Mouse (Mus musculus): ENCODE measurements around the gene Ints3.
A peak's percentile ranks its signal among the peaks of the same experiment; 100 is the strongest.

Gene Ints3

GRCm38 (mm10) chr3:90443977-90444376 is 10.6 kb upstream of the Ints3 start:
- no peak for DNase-seq

- DNase-seq, result no peak
Measured at GRCm38 (mm10) chr3:90440756-90441155, 7.3 kb upstream of the Ints3 start.

- DNase-seq, result no peak
Measured at GRCm38 (mm10) chr3:90437131-90437530, 3.7 kb upstream of the Ints3 start.

DNA sequence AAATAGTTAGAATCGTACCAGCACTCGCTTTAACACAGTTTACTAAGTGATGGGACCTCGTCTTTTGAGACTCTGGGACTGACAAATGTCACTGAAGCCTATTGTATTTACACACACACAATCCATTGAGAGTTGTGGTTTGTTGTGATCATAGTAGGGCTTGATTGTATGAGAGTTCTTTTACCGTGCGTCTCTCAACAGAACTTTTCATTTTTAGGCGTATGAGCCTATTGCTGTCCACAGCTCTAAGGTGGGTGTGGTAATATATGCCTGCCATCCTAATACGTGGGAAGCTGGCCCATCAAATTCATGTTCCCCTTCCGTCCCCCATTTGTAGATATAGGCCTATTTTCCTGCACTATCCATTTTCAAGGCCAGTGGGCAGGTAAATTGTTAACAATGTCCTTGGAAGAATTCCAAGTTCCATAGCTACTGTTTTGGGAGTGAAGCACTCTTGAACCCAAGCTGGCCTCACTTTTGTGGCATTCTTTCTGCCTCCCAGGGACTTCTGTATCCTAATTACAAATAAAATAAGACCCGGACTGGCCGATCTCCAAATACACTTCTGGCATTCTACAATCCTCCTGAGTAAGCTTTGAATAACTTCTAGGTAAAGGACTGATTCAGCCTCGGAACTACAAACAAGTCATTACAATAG is 780 bp upstream of the Ints3 start:
- DNase-seq, result peak; percentile 33

DNA sequence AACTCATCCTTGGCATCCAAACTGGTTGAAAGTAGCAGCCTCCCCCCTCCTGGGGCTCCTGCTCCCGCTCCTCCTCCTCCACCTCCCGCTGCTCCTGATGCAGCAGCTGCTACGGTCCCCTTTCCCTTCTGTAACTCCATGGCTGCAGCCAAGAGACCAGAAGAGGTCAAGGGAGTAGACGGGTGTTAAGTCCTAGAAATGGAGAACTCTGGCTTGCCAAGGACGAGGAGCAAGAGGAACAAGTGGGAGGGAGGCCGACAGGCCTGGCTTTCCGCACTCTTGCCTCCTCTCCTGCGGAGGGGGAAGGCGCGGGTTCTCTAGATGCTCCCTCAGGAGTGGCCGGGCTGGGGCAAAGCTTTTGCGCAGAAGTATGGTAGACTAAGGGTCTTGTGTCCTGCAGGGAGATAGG is 607 bp downstream of the Ints3 start:
- peak; percentile 63 for DNase-seq

- no peak for DNase-seq
Measured at GRCm38 (mm10) chr3:90432348-90432747, 1.1 kb downstream of the Ints3 start.

DNA sequence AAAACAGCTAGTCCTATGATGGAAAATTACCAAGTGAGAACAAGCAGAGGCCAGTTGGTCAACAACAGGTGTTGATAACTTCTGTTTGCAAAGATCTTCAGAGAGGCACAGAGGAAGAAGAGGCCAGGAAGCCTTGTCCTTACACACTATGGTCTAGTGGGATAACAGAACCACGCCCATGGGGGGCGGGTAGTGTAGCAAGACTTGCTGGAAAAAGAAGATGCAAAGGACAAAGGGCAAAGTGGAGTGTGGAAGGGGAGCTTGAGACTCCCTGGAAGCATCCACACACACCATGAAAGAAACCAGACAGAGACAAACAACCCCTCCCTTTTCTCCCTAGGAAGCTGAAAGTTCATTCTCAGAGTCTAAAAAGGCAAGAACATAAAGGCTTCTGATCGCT is 3.8 kb downstream of the Ints3 start:
- DNase-seq, result peak; percentile 44

DNA sequence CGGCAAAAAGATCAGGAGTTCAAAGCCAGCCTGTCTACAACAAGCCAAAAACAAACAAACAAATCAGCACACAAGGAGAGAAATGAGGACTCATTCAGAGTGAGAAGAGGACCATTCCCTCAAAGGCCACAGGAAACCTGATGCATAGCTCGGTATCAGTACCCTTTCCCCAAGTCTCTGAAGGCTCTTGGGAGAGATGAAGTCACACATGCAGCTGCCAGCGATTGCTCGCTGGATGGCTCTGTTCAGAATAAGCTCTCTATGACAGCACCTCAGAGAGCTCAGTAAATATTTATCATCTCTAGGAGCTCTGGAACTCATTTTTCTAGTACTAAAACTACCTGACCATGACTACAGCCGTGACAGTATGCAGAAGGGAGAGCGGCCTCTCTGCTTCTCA is 5.2 kb downstream of the Ints3 start:
- DNase-seq, result no peak

- no peak for DNase-seq
Measured at GRCm38 (mm10) chr3:90427574-90427973, 5.8 kb downstream of the Ints3 start.

- no peak for DNase-seq
Measured at GRCm38 (mm10) chr3:90425499-90425898, 7.9 kb downstream of the Ints3 start.

DNA sequence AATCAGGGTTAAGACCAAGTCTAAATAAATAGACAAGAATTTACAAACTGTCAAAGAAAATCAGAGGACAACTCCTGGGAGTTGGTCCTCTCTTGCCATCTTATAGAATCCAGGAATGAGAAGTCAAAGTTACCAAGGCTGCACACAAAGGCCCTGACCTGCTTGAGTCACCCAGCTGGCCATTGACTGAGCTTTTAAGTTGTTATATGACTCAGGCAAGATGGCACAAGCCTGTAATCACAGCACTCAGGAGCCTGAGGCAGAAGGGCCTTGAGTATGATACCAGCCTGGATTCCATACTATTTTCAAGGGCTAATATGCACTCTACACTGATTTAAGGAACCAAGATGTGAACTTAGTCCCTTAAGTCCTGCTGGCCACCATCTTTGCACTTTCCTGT is 9.9 kb downstream of the Ints3 start:
- no peak for DNase-seq

DNA sequence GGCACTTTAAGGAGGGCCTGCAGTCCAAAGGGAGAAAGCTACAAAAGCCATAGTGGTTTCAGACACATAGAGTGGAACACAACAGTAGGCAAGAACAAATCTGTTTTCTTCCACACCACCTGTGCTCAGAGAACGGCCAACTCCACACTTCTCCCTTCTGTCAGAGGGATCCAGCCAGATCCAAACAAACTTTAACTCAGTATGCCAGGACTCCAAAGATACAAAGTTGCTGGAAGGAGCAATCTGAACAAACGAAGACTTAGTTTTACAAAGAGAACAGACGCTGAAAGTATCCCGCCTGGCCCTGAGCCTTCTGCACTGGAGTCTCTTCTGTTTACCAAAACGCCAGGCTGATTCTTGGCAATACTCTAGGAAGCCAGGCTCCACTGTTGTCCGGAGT is 12.7 kb downstream of the Ints3 start:
- no peak for DNase-seq

- DNase-seq, result no peak
Measured at GRCm38 (mm10) chr3:90413011-90413396, 20.4 kb downstream of the Ints3 start.

DNA sequence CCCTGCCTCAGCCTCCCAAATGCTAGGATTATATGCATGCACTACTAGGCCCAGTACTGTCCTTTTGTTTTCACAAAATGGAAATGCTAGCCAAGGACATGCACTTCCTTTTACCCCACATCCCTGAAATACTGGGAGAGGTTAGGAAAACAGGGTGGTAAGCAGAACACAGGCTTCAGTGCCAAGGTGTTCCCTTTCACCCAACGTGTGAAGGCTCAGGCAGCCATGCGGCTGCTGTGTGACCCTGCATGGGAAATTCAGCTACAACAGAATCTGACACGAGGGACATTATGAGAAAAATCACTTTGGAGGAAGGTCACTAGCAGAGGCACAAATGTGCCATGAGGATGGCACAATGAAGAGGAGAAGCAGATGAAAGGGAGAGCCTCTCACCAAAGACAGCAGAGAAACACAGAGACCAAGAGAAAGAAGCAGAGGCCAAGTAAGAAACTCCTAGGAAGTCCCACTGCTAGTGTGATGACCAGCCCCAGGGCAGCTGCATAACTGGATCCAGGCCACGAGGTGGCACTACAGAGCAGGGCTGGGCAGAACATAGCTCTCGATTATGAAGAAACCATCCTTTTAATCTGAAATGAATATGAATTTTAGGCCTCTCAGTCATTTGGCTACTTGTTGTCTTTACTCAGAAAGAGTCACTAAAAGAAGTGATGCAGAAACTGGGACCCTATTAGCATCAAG is 21.0 kb downstream of the Ints3 start:
- DNase-seq, result peak; percentile 87

GRCm38 (mm10) chr3:90408721-90409120 is 24.7 kb downstream of the Ints3 start:
- DNase-seq, result no peak

DNA sequence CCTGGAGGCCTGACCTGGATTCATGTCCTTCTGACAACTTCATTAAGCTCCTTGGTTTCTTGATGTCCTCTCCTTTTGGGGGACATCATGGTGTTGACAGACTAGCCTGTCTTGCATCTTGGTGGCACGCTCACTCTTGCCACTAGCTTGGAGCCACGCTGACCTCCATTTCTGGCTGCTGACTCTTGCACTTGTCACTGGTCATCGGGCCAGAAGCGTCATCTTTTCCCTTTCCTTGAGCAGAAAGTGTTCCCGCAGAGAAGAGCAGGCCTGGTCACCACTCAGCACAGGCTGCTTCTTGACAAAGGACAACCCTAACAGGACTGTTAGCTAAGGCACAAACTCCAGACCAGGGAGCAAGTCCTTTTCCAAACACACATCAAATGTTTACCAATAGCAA is 27.0 kb downstream of the Ints3 start:
- no peak for DNase-seq

- DNase-seq, result no peak
Measured at GRCm38 (mm10) chr3:90404609-90405008, 28.8 kb downstream of the Ints3 start.

DNA sequence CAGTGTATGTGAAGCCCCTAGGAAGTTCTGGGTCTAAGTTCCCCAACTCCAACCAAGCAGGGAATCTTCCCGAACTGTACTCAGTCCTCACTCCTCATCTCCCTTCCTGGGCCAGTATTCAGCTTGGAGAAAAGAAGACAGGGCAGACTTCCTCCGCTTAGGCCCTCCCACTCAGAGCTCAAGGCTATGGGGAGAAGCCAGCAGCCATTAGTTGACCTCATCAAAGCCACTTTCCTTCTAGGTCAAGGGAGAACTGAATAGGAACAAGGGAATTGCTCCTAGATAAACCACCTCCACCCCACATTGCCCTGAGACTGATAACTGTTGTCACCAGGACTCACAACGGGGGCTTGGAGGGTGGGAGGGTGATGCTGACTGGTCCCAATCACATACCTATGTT is 29.3 kb downstream of the Ints3 start:
- no peak for DNase-seq

DNA sequence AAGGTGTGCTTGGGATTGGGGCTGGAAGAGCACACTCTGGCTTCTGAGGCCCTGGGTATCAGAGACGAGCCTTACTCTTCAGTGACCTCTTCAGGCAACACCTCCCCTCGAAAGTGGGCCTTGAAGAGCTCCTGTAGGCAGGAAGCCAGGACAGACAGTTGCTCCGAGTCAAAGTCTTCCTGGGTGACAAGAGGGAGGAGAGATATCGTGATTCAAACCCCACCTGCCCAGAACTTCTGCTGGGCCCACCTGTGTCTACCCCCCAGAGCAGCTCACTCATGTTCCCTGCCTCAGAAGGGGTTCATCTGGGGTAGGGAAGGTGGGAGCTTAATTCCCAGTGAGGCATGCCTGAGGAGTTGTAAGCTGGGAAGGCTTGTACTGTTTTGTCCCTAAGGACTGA is 32.4 kb downstream of the Ints3 start:
- DNase-seq, result no peak

DNA sequence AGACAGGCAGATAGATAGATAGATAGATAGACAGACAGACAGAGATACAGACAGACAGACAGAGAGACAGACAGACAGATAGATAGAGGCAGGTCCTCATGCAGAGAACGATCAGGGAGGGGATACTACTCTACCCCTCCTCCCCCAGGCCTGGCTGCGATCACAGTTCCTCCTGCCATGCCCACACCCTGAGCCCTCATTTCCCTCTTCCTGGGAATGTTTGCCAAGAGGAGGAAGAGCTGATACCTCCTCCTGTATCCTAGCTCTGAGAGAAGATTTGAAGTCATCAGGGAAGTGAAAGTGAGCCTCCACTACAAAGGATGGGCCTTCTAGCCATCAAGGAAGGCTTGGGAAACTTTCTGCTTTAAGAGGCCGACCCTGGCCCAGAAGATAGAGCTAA is 37.8 kb downstream of the Ints3 start:
- DNase-seq, result no peak

DNA sequence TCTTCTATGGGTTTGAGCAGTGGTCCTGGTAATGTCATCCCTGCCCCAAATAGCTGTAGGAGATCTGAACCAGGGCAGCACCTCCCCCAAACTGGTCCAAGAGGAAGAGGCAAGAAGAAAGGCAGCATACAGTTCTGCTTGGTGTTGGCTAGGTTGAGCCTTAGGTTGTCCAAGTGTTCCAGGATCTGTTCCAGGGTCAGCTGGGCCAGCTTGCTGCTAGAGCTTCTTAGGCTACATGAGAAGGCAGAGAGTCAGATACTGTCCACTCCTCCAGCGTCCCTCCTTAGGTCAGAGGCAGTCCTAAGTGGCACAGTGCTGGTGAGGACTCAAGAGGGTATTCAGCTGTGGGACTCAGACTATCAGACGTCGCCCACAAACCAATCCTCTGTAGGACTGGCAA is 40.8 kb downstream of the Ints3 start:
- no peak for DNase-seq

GRCm38 (mm10) chr3:90391941-90392340 is 41.5 kb downstream of the Ints3 start:
- DNase-seq, result no peak

- DNase-seq, result no peak
Measured at GRCm38 (mm10) chr3:90391004-90391403, 42.4 kb downstream of the Ints3 start.

DNA sequence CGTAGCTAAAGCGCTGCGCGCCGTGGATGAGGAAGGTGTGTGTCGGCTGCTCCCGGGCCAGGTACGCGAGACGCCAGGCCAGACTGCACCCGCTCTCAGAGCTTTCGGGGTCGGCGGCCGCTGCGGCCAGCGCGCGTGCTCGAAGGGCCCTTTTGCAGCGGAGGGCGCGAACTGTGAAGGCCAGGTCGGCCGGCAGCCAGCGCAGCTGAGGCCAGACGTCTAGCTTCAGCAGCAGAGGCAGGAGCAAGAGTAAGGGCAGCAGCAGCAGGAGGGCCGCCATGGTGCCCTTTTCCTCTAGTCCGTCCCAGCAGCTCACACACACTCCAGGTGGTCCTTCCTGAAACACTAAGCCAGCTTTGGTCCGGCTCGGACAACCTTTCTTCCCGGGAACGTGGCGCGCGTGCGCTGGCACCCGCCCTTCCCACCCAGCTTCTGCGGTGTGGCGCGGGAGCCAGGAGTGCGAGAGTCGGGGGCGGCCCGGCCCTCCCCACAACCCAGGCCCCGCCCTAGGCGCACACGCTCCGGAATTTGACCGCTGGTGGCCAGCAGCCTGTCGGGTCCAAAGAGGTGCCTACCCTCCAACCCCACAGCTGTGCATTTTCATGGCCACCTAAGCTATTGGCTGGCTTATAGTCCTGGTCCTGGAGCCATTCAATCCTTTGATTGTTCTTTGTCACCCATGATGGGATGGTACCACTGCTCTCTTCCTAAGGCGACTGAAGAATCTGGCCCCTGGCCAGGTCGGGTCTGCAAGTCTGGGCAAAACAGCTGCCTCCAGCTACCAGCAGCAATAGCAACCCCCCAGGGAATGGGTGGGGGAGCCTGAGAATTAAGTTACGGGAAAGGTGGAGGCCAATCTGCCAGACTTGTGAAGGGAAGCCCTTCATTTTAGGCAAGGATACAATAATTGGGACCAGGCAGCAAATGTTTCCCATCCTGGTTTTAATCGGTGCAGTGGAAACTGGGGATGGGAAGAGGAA is 43.6 kb downstream of the Ints3 start, which contains the start of gene Slc27a3:
TSS of gene Slc27a3 (minus strand) at position 428 of the 980 bp plus-strand sequence.
- peak; percentile 78 for DNase-seq
